Mouse (Mus musculus) liver, postnatal 0 days (tissue): ENCODE measurements at regions not wholly inside any gene's neighbourhood (a gene's known extent, or its start where the extent isn't known, plus 50 kb on each side); places are given as distances from the start of the nearest gene placed in this dataset.

Experiments used
- ATAC-seq: fragments of 200-750 bp; cut with Nextera tagmentation; 2 replicates; pipeline ENCODE4 v1.8.0; 2017; ENCODE audit warnings: mild to moderate bottlenecking, moderate library complexity
- DNase-seq: peaks from one replicate; pipeline ENCODE4 v3.0.0-alpha.2; 2016
- H3K27ac ChIP-seq: fragments of 300-500 bp; sonication (generic); 2 replicates; pipeline ENCODE4 v1.5.1; 2014; ENCODE audit warnings: antibody characterized with exemption, moderate library complexity, mild to moderate bottlenecking, low read depth
- H3K27me3 ChIP-seq: fragments of 300-500 bp; sonication (generic); 2 replicates; pipeline ENCODE4 v1.6.1; 2014; ENCODE audit warnings: low read length, control low read depth, mixed read lengths; ENCODE audit not compliant: insufficient read depth
- H3K36me3 ChIP-seq: fragments of 300-500 bp; sonication (generic); replicated peaks from 2 replicates; pipeline ENCODE4 v1.6.1; 2014; ENCODE audit warnings: mild to moderate bottlenecking, control low read depth, low read length, moderate library complexity, mixed read lengths; ENCODE audit not compliant: insufficient read depth
- H3K4me1 ChIP-seq: fragments of 300-500 bp; sonication (generic); 2 replicates; pipeline ENCODE4 v1.6.1; 2014; ENCODE audit warnings: antibody characterized with exemption, mild to moderate bottlenecking, control low read depth; ENCODE audit not compliant: insufficient read depth
- H3K4me2 ChIP-seq: fragments of 300-500 bp; sonication (generic); 2 replicates; pipeline ENCODE4 v1.6.1; 2014; ENCODE audit warnings: low read depth, mild to moderate bottlenecking, low read length, moderate library complexity, mixed read lengths
- H3K4me3 ChIP-seq: fragments of 300-500 bp; sonication (generic); 2 replicates; pipeline ENCODE4 v1.5.1; 2014; ENCODE audit warnings: low read depth, low read length
- H3K9ac ChIP-seq: fragments of 300-500 bp; sonication (generic); replicated peaks from 2 replicates; pipeline ENCODE4 v1.6.1; 2014; ENCODE audit warnings: mild to moderate bottlenecking, moderate library complexity
- H3K9me3 ChIP-seq: fragments of 300-500 bp; sonication (generic); 2 replicates; pipeline ENCODE4 v1.6.1; 2016; ENCODE audit warnings: mild to moderate bottlenecking, control low read depth, low read length, mixed read lengths
- CTCF ChIP-seq: sonication (generic); IDR thresholded peaks from 2 replicates; pipeline ENCODE4 v1.5.1; 2016; ENCODE audit warnings: antibody characterized with exemption, low read depth
- EP300 ChIP-seq: IDR thresholded peaks from 2 replicates; pipeline ENCODE4 v1.6.1; 2016; ENCODE audit warnings: antibody characterized with exemption, low read depth, mild to moderate bottlenecking
- WGBS: fragments of 180-500 bp; shearing (Covaris S2); extraction: QIAGEN DNeasy Blood & Tissue Kit; methylation state at CpG from one replicate; pipeline ENCODE4 v1.1.7; 2014; ENCODE audit not compliant: insufficient replicate concordance; 5-methylcytosine and 5-hydroxymethylcytosine counted together

DNA sequence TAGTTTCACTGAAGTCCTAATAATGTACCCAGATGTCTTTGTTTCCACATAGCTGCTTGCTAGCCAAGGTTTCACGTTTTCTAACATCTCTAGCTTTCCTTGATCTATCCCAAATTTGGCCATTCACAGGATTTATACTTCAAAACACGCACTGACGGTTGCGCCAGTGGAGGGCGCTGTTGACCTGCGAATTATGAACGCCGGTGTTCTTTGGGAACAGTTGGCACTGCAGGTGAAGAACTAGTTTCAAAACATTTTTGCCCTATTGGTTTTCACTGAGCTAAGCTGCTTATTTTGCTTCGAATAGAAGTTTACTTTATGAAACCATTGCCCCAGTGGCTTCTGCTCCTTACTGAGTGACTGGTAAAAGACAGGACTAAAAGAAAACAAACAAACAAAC is 76.7 kb upstream of the Slitrk3 start:
- no peaks in the 10 kb centered on the region for H3K9me3 ChIP-seq
- H3K4me2 ChIP-seq, result no peak overlapping the region
- no peaks in the 10 kb centered on the region for H3K27me3 ChIP-seq
- no peaks in the 10 kb centered on the region for H3K36me3 ChIP-seq
- no peak overlapping the region for H3K27ac ChIP-seq
- no peak overlapping the region for H3K9ac ChIP-seq
- no peak overlapping the region for H3K4me3 ChIP-seq
- DNase-seq (peak; percentile 55), ATAC-seq (no peak)
- no peaks in the 10 kb centered on the region for H3K4me1 ChIP-seq
- 5% methylated on average over 9 of the region's 9 CpGs for WGBS
- peak; percentile 60 for TF ChIP-seq CTCF
- TF ChIP-seq EP300, result no peak

DNA sequence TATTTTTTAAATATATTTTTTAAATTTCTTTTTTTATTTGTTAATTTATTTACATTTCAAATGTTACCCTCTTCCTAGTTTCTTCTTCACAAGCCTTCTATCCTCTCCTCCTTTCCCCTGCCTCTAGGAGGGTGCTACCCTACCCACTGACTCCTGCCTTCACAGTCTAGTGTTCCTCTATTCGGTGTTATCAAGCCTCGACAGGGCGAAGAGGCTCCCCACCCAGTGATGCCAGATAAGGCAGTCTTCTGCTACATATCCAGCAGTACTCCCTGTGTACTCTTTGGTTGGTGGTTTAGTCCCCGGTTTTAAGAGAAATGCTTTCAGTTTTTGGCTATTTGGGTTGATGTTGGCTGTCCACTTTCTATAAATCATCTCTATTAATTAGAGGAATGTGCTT is 67.5 kb upstream of the Slitrk3 start:
- WGBS, result 63% methylated on average over 4 of the region's 4 CpGs
- no peak for ATAC-seq
- H3K9ac ChIP-seq, result no peak overlapping the region
- H3K4me2 ChIP-seq, result no peak overlapping the region
- no peaks in the 10 kb centered on the region for H3K27me3 ChIP-seq
- no peaks in the 10 kb centered on the region for H3K9me3 ChIP-seq
- TF ChIP-seq EP300 (no peak), CTCF (no peak)
- no peak for DNase-seq
- no peaks in the 10 kb centered on the region for H3K36me3 ChIP-seq
- no peak overlapping the region for H3K27ac ChIP-seq
- H3K4me1 ChIP-seq, result no peaks in the 10 kb centered on the region
- H3K4me3 ChIP-seq, result no peak overlapping the region

DNA sequence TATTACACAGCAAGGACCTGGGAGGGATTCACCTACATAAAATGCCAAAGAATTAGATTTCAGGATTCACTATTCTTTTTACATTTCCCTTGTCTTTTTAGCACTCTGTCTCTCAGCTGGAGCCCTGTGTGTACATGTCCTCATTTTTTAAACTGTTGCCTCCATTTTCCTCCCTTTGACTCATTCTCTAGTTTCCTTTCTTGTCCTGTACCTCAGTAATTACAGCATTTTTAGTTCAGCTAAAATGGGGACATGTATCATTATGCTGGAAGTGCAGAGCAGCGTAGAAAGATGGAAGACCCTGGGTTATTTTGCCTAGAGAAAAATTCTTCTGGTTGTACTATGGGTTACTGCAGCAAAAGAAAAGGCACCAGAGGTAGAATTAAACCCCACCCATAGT is 51.5 kb upstream of the Slitrk3 start:
- Histone ChIP-seq H3K9ac (no peak overlapping the region), H3K4me3 (no peak overlapping the region)
- 61% methylated on average over 1 of the region's 1 CpGs for WGBS

More for the DNA sequence above, 51.5 kb upstream of the Slitrk3 start:
- H3K4me2 ChIP-seq, result no peak overlapping the region
- H3K36me3 ChIP-seq, result no peaks in the 10 kb centered on the region
- H3K9me3 ChIP-seq, result no peaks in the 10 kb centered on the region
- H3K27ac ChIP-seq, result no peak overlapping the region
- ATAC-seq, result no peak
- no peaks in the 10 kb centered on the region for H3K27me3 ChIP-seq
- TF ChIP-seq EP300, result no peak
- no peak for TF ChIP-seq CTCF
- no peaks in the 10 kb centered on the region for H3K4me1 ChIP-seq
- DNase-seq, result no peak
